Mouse (Mus musculus) liver (tissue): ENCODE results near the gene Sept8.

Experiments used
- DNase-seq: peaks from one replicate; pipeline ENCODE4 v3.0.0-alpha.2; 2020; ENCODE audit warnings: mixed read lengths

The Sept8 gene

DNA sequence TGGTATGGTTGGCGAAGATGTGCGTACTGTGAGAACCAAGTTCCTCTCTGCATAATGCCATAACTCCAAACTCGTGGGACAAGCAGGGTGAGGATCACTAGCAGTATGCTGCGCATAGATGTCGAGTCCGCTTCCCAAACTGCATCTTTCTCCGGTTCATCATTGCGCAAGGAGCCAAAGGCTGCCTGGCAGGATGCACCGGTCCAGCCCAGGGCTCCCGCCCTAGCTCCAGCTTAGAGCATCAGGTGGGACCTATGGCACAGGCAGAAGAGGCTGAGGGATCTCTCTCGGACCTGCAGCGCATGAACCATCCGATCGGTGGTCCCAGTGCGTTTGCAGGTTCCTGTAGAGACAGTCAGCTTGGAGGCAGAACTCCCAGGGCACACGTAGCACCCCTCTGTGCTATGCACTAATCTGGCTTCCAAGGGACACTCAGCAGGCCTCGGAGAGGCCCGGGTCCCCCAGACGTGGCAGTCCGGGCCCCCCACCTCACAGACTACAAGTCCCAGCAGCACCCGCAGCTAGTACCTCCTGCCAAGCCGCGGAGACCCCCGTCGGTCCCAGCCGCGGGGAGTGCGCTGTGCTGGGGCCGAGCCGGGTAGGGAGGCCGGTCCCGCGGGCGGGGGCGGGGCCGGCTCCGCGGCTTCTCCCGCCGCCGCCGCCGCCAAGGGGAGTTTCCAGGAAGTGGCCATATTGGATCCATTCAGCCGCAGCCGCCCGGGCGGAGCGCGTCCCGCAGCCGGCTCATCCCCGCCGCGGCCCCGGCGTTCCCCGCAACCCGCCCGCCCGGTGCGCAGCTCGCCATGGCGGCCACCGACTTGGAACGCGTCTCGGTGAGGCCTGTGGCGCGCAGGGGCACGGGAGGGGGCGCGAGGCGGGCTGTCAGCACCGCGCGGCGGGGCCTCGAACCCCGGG lies at the start of gene Sept8:
TSS of gene Sept8 (plus strand) at position 51 of the 915 bp plus-strand sequence.
- peak; percentile 85 for DNase-seq

DNA sequence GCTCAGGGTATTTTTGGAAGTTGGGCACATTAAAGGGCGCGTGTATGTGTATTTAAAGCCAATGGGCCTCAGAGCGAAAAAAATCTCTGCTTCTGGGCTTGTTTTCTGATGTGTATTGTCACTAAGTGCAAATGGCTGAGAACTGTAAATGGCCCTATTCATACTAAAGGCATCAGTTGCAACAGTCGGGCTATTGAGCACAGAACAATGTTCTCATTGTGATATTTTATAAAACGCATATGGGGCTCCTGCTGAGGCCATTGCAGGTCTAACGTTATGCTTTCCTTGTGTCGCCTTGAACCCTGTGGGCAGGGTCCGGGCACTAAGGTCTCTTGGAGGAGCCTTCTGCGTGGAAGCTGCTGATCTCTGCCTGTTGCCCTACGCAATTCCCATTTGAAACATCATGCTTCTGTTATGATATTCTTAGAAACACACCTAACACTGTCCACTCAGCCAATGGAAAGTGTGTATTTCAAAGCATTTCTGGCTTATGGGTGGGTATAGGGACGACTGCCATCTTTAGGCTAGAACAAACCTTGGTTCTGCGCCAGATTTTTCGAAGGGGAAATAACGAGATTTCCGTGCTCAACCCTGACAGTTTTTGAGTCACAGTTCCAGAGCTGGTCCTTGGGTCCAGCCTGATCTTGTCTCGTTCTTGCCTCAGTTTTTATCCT lies 49.6 kb upstream of the Sept8 start:
- no peak for DNase-seq

DNA sequence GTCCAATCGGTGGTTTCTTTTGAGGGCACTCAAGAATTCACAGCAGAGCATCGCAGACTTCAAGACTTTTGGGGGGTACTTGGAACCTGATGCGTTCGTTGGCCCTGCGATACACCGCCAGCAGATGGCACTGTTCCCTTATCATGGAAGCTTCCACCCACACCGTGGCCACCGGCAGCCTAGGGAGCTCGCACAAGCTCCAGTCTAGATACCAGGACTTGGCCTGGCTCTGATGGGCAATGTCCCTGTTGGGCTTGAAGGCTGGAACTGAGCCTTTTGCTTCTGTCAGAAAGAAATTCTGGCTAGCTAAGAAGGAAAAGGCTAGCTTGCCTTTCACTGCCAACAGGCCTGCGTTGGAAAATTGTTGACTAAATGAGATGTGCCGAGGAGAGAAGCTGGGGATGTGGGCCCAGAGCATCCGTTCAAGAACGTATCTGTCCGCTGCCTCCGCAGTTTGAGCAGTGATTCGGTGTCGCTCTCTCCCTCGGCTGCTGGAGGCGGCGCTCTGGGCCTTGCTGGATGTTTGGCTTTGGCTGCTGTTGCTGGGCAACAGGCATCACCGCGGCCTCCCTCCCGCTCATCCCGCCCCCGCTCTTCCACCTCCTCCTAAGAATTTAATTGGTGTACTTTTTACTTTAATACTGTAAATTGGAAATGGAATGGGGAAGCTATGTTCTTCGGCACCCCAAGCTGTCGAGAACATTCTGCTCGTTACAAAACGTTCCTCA lies 48.9 kb upstream of the Sept8 start, which contains the start of gene Gm9837:
TSS of gene Gm9837 (minus strand) at position 512 of the 728 bp plus-strand sequence.
- DNase-seq = peak; percentile 90

DNA sequence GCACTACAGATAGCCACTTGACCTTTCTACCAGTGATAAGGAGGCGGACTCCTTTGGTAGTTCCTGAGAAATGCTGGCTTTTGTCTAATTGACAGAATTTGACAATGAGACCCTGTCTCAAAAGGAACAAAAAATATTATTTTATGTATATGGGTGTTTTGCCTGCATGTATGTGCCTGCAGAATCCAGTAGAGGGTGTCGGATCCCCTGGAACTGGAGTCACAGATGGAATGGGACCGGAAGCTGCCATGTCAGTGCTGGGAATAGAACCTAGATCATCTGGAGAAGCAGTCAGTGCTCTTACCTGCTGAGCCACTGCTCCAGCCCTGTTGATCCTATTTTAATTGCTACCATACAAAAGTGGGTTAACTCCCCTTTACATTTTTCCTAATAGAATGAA lies 46.3 kb upstream of the Sept8 start:
- no peak for DNase-seq

DNA sequence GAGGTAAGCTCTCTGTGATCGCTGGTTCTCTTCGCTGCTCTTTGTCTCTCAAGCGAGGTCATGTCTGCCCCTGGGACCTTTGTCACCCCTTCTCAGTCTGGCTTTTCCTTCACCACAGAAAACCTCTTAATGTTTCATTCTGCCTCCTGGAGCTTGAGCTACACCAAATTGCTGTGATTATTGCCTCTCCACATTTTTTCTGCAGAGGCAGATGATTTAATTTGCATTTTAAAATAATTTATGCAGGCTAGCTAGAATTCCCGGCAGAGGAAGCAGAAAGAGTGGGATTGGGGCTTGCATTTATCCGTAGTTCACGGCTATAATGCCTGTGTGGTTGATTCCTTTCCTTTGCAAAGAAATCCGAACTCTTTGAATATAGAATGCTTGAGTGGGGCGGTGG lies 43.4 kb upstream of the Sept8 start:
- no peak for DNase-seq

DNA sequence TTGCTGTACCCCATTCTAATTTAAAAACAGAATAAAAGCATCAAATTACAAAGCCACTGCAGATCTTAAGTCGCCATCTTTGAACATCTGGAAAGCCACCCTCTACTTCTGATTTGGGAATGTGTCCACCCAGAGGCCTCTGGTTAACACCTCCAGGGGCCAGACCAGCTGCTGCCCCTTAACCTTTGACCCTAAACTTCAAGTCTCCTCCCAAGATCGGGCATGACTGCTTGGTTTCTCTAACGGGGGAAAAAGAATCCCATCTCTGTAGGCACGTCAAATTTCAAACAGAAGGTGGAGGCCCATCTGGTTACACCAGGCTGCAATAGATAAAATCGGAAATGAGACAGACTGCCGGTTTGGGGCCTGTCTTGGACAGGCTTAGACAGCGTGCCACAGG lies 41.2 kb upstream of the Sept8 start:
- DNase-seq = no peak

DNA sequence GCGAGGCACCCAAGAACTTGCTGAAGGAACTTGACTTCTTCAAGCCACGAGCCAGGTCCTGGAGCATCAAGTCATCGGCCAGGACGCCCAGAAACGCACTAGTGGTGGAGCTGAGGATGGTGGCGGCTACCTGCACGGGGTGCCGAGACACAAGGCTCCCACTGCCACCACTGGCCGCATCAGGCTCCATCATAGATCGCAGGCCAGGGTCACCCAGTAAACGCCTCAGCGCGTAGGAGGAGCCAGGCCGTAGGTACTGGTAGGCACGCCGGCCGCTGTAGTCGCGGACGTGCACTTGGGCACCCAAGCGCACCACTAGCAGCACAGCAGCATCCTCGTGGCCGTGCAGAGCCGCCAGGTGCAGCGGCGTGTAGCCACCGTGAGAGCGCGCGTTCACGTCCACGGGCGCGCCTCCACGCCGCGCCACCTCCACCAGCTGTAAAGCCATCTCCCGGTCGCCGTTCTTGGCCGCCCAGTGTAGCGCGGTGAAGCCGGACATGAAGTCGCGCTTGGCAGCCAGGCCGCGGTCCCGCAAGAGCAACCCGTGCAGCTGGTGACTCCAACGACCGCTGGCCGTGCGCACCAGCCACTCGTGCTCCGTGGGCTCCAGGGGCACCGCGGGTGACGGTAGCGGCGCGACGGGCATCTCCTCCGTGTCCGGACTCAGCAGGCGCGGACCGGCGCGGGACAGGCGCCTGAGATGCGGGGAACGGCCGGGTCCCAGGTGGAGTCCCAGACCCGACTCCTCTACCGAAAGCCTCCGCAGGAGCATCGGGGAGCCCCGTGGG lies 40.5 kb upstream of the Sept8 start:
- DNase-seq = peak; percentile 48

DNA sequence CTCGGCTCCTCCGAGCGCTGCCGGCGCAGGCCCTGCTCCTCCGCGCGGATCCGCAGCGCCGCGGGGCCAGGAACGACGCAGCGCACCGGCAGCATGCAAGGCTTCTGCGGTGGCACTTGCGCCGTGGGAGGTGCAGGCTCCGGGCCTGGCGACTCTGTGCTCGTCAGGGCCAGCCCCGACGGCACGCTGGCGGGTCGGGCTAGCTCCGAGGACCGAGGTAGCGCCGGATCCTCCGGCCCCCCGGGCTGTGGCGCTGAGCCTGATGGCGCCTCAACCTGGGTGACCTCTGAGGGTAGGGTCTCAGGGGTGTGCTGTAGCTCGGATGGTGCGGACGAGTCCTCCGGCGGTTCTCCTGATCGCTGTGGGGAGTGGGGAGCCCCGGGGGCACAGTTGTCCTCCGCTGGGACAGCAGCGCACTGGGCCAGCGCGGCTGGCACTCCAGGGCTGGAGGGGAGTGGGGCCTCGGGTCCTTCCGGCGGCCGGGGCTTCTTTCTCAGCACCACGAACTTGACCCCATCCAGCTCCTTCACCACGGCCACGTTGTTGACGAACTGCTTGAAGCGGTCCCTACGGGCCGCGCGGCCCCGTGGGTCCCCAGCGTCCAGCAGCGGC lies 39.8 kb upstream of the Sept8 start:
- peak; percentile 42 for DNase-seq

DNA sequence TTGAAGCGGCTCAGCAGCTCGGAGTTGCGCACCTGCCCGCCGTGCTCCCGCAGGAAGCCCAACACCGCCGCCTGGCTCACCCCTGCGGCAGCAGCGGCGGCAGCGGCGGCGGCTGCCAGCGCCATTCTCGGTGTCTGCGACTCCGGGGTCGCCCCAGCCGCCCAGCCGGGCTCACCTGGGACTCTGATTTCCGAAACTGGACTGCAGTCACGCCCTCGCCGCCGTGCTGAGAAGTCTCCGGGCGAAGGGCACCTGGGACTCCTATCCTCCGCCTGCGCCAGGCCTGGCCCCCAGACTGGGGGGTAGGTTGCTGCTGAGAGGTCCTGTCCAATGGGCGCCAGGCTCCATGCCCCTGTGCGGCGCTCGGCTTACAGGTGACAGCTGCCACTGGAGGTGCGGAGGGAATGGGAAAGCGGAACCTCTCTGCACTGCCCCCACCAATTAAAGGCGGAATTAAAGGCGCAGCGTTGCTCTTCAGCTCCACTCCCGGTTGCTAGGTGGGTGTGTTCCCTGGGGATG lies 39.2 kb upstream of the Sept8 start, which contains the start of the genes Gm9945 and Sowaha:
TSS of gene Gm9945 (plus strand) at position 384 of the 519 bp plus-strand sequence.
TSS of gene Sowaha (minus strand) at position 492 of the 519 bp plus-strand sequence.
- peak; percentile 82 for DNase-seq

DNA sequence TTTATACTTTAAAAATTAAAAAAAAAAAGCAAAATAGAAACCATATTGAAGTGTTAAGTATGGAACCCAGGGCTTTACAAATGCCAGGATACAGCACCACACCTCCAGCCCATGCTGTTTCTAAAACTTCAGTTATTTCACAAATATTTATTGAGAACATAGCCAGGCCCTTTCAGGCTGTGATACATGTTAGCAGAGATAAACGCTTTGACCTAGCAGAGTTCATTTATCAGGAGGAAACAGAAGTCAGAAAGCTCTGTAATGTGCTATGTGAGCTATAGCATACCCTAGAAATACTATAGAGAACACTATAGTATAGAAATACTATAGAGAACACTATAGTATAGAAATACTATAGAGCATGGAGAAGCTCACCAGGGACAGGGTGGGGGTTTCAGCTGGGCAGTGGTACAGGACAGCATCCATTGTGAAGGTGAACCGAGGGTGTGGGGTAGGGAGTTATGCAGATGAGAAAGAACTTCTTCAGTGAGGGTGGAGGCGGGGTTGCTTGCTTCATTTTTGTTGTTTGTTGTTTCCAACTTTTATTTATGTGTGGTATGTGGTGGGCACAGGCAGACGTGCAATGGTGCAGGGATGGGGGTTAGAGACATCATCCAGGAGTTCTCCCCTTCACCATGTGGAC lies 37.8 kb upstream of the Sept8 start:
- peak; percentile 57 for DNase-seq

DNA sequence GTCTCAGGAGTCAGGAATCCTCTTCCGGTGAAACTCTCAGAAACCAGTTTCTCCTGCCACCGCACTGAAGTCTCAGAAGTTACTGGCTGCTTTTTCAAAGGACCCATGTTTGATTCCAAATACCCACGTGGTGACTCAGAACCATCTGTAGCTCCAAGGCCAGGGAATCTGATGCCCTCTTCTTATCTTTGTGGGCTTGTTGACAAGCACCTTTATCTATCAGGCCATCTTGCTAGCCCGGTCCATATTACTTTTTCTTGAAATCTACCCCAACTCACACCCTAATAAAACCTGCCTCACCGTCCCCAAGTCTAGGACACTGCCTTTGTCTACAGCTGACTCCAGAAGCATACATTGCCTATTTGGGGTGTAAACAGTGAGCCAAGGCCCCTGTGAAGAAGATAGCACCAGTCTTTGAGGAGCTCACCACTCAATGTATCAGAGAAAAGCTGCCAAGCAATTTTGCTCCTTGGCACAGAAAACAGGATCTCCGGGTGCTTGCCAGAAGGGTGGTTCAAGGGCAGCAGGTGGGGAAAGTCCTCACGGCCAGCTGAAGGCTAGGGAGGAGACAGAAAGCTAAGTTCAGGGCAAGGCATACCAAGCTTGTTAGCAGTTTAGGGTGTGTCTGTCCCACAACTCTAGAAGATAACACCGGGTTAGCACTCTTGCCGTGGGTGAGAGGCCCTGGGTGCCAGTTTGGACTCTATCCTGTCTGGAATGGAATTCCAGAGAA lies 35.7 kb upstream of the Sept8 start:
- DNase-seq = peak; percentile 82

DNA sequence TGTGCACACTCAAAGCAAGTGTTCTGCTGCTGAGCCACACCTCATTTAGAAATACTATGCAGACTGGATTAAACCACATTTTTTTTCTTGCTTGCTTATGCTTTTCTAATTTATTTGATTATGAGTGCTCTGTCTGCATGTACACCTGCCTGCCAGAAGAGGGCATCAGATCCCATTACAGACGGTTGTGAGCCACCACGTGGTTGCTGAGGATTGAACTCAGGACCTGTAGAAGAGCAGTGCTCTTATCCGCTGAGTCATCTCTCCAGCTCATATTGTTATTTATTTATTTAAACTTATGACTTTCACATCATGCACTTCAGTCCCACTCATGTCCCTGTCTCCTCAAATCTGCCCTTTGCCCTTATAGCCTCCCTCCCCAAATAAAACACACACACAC lies 33.3 kb upstream of the Sept8 start:
- DNase-seq = peak; percentile 39

DNA sequence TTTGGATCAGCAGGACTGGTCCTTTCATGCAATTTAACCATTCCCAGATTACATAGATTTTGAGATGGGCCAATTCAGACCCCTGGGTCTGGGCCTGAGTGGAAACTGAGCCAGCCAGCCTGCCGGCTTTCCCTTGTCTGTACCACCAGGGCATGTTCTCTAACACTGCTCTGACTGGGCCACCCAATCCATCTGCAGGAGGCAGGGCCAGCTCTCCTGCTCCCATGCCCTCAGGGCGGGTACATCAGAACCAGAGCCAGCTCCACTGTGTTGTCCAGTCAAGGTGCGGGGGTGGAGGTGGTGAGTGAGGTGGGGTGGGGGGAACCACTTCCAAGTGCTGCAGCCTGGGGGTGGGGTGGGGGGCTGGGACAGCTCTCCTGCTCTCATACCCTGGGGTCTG lies 32.7 kb upstream of the Sept8 start:
- DNase-seq = no peak

DNA sequence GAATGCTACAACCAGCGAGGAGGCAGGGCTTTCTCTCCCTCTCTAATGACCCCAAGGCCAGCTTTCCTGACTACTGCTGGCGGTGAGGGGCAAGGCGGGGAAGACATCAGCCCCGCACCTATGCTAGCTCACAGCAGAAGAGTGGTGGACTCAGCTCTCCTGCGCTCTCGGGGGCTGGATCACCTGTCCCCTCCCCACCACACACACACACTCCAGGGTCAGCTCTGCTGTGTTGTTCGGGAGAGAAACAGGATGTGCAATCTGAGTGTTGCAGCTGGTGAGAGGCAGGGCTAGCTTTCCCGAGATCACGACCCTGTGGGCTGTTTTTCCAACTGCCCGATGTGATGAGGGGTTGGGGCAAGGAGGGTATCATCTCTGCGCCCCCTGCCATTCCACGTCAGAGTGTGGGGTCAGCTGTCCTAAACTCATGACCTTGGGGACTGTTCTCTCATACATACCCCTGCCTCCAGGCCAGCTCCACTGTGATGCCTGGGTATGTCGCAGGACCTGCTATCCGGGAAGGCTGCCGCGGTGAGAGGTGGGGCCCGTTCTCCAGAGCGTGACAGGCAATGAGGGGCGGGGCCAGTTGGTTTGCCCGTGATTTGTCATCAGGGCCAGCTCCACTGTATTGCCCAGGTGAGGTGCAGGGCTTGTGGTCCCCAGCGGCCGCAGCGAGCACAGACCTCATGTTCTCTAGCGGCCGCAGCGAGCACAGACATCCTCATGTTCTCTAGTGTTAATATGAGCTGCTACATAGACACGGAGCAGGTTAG lies 32.0 kb upstream of the Sept8 start:
- peak; percentile 69 for DNase-seq

DNA sequence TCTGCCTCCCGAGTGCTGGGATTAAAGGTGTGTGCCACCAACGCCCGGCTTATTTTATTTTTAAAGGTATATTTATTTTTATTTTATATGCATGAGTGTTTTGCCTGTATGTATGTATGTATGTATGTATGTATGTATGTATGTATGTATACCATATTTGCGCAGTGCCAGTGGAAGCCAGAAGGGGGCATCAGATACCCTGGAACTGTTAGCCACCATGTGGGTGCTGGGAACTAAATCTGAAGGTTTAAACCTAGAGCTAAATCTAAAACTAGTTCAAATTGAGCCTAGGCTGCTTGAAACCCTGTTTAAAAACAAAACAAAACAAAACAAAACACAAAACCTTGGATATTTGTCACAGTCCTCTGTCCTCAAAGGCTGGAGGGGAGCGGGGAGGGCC lies 30.1 kb upstream of the Sept8 start:
- DNase-seq = no peak

DNA sequence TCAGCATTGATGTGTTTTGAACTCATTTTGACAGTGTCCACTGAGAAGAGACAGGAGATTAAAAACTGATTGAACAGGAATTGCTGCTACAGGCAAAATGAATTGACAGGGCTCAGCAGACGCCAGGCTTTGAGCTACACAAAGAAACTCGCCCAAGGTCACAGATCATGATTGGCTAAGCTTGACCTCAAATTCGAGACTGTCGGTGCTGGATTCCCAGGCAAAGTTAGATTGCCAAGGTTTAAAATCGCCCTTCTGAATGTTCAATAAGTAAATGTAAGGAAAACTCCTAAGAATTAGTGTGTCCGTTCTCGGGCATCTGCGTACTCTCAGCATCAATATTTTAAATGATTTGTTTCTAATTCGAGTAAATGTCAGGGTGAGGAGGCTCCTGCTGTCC lies 29.6 kb upstream of the Sept8 start:
- no peak for DNase-seq

DNA sequence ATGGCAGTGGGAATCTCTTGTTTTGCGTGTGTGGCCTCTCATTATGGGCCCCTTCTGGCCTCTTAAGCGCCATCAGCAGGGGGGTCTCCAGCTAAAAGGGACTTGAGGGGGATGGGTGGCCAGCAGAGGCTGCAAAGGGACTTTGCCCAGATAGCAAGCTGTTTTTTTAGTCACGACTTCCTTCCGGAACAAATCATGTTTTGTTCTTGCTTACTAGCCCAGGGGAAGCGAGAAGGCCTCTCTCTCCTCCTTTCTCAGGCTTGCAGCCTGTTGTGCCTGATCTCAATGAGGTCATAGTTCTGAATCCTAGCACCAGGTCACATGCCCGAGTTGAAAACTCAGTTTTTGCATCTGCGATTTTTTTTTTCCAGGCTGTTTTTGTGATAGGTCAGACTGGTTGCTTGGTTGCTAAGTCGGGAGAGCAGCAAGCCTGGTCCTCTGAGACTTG lies 27.1 kb upstream of the Sept8 start:
- DNase-seq = no peak

DNA sequence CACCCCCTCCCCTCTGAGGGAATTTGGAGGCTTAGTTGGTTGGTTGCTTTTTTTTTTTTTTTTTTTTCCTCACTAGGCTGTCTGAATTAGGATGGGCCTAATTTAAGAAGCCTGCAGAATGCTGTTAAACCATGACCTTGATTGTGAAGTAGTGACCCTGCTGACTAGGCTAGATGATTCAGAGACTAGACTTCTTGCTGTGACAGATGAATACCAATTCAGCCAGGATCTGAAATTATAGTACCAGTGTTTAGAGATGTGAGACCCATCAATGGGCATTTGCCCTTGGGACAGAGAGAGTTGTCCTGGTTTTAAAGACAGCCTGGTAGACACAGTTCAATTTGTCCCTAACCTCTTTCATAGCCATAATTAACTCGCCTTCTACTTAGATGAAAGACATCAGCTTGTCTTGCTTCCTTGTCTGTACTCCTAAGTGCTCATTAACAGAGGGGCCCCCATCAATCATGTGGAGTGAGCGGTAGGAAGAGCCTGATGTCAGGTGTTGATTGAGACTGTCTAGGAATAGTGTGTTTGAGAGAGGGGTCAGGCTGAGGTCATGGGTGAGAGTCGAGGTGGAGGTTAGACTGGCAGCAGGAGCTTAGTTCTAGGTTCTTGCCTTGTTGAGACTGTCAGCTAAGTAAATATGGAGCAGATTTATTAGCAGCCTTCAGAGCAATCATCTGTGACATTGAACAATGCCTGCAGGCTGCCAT lies 25.7 kb upstream of the Sept8 start:
- no peak for DNase-seq

DNA sequence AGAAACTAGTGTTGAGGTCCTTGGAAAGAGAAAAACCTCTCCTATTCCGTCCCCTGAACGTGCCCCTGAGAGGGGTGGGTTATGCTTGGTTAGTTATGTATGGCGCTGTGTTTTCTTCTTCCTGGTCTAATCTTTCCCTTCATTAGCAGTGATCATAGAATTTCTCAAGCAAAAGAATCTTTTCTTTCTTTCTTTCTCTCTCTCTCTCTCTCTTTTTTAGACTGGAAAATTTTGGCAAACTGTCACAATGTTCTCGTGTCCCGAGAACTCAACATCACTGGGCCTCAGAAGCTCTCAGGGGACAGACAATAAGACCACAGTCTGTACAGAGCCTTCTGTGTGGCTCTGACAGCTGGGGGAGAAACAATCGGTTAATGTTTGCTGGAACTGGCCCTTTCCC lies 23.6 kb upstream of the Sept8 start:
- DNase-seq = no peak
